Mouse (Mus musculus) gastrocnemius, postnatal 4 days (tissue): ENCODE results near the gene Aar2. TPM values are rescaled to one million over a fixed set of nuclear protein-coding genes. Genes with fewer than 3 reads are reported as not detected.

ENCODE experiments used
- DNase-seq, 2 experiments: peaks; one replicate each; pipeline ENCODE4 v3.0.0; 2021 to 2022; ENCODE audit warnings: low spot score in 2 of 2, mixed read lengths in 2 of 2
- total RNA-seq, 2 experiments: library from RNA; stranded (reverse); gene quantifications; 2 replicates each; pipeline ENCODE4 v1.2.3; 2021

Aar2 gene
- total RNA-seq, 2 experiments from 2014 or later = 20.3 to 20.5 TPM

DNA sequence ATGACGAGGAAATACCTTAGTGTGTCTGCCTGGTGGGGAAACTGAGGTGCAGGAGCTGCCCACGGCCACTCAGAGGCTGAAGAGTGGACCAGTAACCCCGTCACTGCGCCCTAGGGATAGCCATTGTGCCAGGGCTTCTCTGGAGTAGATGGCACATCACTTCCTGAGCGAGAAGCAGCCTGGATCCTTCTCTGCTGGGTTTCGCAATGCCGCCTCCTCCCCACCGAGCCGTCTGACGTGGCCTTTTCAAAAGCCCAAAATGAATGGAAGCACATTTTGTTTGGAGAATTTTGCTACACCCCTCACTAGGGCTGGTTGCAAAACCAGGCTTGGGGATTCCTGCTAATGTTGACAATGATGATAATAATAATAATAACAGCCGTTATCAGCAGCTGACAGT lies 70.2 kb downstream of the Aar2 start:
- DNase-seq = no peak

Other genes with a start within 250 kb of the Aar2 start
- gene Cnbd2, start 235.3 kb upstream of the Aar2 start, total RNA-seq = 1 to 10 TPM; 2.8 to 2.9 TPM
- gene Scand1, start 234.9 kb upstream of the Aar2 start, total RNA-seq = 10 to 100 TPM; 63.7 to 76.2 TPM
- gene Epb41l1, start 126.7 kb upstream of the Aar2 start, total RNA-seq = 10 to 100 TPM; 27.9 to 30.1 TPM
- gene Dlgap4, start 66.1 kb downstream of the Aar2 start, total RNA-seq = 10 to 100 TPM; 81.1 to 93.7 TPM
- 100 to 1,000 TPM; 247 to 265 TPM for gene Myl9, start 227.8 kb downstream of the Aar2 start, total RNA-seq